Mouse (Mus musculus) forelimb bud, embryonic 11.5 days (tissue): ENCODE measurements around the gene Trim39.

Source experiments
- DNase-seq: peaks from one replicate; pipeline ENCODE4 v3.0.0-alpha.2; 2012; ENCODE audit warnings: low read depth, low spot score

Gene Trim39

DNA sequence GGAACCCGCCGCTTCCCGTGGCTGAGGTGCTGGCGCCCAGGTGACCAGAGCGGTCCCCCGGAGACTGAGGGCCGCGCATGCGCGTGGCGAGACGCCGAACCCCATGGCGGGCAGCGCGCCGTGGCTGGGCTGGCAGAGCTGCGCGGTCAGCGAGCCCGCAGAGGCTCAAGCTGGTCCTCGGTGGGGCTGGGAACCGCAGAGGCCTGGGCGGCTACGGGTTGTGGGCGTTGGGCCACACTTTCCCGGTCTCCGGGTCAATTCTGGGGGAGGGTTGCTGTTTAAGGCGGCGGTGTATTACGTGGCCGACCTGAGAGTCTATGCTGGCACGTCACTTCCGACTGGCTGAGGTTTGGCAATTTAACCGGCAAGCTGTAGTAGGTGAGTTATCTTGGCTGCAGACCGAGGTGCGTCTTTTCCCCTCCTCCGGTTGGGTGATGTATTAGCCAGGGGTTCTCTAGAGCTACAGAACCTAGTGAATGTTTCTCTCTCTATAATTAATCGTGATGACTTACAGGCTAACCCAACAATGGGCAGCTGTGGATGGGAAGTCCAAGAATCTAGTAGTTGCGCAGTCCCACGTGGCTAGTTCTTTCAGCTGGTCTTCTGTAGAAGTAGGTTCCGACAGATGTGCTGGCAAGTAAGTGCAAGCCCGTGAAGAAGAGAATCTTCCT, at the start of gene Trim39:
Gene Trim39, minus strand, starts transcription at position 662 of the 671 bp plus-strand sequence.
- peak; percentile 79 for DNase-seq

DNA sequence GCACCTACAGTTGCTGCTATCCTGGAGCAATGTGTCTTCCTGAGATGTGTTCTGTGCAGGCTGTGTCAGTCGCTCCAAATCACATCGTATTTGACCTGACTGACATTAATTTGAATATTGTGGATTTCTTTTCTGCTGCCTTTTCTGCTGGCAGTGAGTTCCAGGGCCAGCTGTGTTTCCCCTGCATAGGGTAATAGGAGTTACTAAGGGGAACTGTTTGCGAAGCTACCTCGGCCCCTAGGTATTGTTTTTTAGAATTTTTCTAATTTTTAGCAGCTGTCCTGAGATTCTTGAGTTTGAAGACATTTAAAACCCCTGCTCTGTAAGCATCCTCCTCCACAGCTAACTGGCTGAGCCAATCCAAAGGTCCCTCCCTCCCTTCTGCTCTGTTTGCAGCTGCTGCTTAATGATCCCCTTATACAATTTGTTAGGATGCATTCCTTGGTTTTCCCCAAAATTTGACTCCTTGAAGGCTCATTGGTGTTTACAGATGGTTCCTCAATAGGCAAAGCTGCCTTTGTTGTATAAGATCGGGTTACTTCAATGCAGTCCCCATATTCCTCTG, 43.7 kb upstream of the Trim39 start:
- DNase-seq: peak; percentile 4

GRCm38 (mm10) chr17:36315041-36315688, 43.1 kb upstream of the Trim39 start:
- peak; percentile 40 for DNase-seq

- peak; percentile 45 for DNase-seq
These were observed 42.5 kb upstream of the Trim39 start for GRCm38 (mm10) chr17:36314511-36314910.

- no peak for DNase-seq
These were observed 37.2 kb upstream of the Trim39 start for GRCm38 (mm10) chr17:36309293-36309692.

DNA sequence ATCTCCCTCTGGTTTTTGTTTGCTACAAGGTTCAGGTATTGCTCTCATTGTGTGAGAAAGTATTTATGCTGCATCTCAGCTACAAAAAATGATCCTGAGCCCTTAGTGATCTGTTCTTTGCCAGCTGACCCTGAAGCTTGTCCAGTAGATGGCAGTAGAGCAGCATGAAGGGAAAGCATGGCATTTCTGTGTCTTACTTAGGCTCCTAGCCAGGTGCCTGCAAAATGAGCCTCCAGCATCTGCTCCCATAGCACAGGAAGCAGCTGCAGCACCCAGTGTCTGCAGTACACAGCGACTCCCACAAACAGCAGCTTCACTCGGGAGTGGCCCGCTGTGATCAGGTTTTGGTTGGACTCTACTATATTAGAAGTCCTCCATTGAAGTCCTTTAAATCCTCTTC, 36.8 kb upstream of the Trim39 start:
- DNase-seq: peak; percentile 56

GRCm38 (mm10) chr17:36286390-36286789, 14.3 kb upstream of the Trim39 start, which contains the start of gene H2-M10.2:
TSS of gene H2-M10.2 (minus strand) at chr17:36286490.
- DNase-seq: no peak

DNA sequence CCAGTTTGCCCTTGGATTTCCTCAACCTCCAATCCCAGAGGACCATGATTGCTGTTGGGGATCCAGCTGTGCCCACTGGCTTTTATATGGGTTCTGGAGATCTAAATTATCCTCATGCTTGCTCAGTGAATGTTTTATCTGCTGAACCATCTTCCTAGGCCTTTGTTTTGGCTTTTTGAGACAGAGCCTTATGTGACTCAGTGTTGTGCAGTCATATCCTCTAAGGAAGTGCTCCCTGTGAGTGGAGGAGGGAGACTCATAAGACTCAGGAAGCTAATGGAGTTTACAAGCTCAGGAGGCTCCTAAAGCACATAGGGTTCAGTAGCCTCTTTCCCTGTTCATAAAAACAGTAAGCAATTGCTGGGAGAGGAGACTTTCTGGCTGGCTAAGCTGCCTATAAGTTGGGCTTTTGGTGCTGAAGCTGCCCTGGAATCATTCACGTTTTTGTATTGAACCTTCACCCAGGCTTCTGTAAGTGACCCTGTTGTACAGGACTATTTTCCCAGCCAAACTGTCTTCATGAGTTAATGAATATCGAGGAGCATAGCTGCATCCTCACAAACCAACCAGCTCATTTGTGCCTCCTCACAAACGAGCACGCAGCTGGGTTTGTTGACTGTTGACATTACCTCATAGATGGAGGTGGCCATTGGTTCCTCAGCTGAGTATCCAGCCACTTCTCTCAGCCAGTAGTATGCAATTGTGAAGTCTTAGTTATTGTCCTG, 9.6 kb upstream of the Trim39 start:
- no peak for DNase-seq

- DNase-seq: no peak
These were observed 2.7 kb upstream of the Trim39 start for GRCm38 (mm10) chr17:36274776-36275175.

DNA sequence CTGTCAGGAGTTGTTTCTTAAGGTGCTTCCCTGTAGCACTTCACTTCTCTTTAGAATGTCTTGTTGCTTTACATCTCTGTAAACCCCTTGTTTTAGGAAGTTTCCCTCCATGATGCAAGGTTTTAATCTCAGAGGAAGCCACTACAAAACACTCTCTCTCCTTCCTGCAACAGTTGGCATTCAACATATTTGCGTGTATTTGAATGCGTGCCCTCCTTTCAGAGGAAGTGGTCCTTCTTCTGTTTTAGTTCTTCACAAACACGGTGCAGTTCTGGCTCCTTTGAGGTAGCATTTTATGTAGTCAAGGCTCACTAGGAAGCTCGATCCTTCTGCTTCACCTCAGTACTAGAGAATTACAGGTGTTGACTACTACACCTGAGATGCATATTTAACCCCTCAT, 1.7 kb upstream of the Trim39 start:
- DNase-seq: no peak

GRCm38 (mm10) chr17:36272643-36273366, 758 bp upstream of the Trim39 start:
- no peak for DNase-seq

DNA sequence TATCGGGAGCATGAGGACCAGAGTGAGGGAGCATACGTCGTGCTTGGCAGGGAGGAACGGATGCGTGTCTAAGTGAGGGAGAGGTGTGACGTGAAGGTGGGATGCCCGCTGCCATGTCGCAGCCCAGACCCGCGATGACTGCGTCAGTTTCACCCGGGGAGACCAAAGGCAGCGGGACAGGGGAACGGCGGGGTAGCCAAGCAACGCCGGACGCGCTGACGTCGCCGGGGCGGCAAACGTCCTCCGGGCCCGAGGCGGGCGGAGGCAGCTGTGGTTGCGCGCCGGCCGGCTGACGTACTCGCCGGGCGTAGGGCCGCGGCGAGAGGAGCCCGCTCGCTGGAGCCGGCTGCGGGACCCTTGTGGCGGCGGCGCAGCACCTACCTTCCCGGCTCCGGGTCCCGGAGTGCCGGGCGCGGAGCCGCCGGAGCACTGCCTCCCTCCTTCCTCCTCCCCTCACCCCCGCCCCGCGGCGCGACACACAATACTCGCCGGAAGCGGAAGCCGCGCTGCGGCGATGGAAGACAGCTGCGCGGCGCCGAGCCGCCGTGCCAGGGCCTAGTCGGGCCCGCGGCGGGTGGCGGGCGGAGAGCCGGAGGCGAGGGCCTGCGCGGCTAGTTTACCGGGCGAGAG, 976 bp downstream of the Trim39 start:
- peak; percentile 81 for DNase-seq

- no peak for DNase-seq
These were observed 6.2 kb downstream of the Trim39 start for GRCm38 (mm10) chr17:36265834-36266233.

- DNase-seq: no peak
These were observed 7.6 kb downstream of the Trim39 start for GRCm38 (mm10) chr17:36264273-36264925.

GRCm38 (mm10) chr17:36261511-36262166, 10.4 kb downstream of the Trim39 start:
- no peak for DNase-seq

DNA sequence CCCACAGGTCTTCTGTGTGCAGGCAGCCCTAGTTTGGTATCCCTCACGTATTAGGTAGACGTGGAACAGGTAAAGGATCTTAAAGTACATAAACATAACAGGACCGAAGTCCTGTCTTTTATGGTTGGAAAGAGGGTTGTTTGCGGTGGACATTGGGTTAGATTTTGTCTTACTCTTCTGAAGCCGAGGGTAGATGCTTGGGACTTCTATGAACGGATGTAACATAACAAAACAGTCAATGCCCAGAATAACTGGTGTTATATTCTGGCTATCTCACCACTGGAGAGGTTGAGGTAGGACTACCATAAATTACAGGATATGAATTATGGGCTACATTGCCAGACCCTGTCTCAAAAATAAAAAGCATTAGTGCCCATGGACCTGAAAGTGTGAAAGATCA, 14.1 kb downstream of the Trim39 start, which contains the start of gene Rpp21:
Gene Rpp21, minus strand, starts transcription at position 101 of the 400 bp plus-strand sequence.
- no peak for DNase-seq

GRCm38 (mm10) chr17:36257241-36257947, 14.7 kb downstream of the Trim39 start:
- DNase-seq: peak; percentile 67

DNA sequence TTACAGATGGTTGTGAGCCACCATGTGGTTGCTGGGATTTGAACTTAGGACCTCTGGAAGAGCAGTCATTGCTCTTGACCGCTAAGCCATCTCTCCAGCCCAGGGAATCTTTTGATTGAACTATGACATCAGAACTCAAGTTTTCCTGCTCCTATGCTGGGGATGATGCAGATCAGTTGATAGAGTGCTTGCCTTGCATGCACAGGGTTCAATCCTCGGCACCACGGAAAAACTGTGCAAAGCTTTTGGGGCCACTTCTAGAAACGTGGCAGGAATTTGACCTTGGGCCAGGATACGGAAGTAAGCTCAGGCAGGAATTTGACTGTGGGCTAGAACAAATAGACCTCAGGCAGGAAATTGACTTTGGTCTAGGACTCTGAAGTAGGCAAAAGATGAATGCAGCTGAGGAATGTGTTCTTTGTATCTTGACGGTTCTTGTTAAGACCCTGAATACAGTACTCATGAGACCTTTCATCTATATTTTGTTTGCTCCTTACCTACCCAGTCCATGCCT, 18.9 kb downstream of the Trim39 start:
- DNase-seq: no peak

DNA sequence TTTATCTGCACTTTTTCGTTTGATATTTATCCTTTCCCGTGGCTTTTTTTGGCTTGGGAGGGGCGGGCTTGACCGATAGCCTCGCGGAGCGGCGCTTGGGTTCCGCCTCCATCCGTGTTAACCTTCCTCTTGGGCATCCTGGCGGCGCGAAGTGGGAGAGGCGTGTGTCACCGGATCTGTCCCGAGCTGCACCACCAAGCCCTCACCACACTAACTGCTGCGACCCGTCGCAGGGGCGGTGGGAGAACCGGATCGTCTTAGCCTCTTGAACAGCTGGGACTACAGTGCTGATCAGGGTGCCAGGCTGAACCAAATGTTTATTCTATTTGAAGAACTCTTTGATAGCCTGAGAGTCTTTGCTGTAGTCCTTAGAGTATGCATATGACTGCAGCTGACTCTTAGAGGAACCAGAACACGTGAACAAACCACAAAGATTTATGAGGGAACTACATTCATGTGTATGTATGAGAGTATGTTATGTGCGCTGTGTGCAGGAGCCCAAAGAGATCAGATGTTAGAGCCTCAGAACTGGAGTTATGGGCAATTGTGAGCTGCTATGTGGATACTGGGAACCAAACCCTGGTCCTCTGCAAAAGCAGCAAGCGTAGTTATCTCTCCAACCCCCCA, 19.7 kb downstream of the Trim39 start:
- no peak for DNase-seq
